Mouse (Mus musculus) C2C12 (cell line): ENCODE data around the gene Top2a.

Experiments
- CTCF ChIP-seq: IDR thresholded peaks from one replicate; pipeline ENCODE4 v1.5.1; 2011; ENCODE audit not compliant: control insufficient read depth, insufficient read depth, insufficient read length
- USF1 ChIP-seq: IDR thresholded peaks from one replicate; pipeline ENCODE4 v1.6.1; 2011; ENCODE audit warnings: low read depth, mild to moderate bottlenecking, control low read depth, moderate library complexity

DNA sequence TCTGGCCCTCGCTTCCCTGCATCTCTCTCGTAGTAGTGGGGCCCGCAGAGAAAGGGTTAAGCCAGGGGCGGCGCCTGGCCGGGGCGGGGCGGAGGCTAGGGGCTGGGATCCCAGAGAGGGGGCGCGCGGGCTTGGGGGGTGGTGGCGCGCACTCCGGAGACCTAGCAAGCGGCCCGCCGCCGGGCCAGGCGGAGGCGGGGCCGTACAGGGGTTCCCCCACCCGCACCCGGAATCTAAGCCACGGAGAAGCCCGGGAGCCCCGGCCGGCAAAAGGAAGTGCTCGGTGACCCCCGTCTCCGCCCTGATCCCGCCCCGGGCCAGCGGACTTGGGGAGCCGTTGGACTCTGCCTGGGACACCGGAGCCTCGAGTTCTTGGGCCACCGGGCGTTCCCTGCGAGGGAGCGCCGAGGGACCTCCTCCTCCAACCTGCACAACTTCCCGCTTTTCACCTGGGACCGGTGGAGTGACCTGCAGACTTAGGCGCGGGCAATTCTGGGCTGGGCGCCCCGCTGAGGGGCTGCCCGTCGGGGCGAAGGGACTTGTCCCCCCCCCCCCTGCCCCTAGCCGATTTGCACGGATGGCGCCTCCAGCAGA lies 63.6 kb downstream of the Top2a start:
- TF ChIP-seq CTCF = no peak
- TF ChIP-seq USF1 = no peak
